Mouse (Mus musculus) forelimb bud, embryonic 11.5 days (tissue): ENCODE data around the gene Gm8857.
"Not testable (repeated sequence)": the region's sequence is repeated elsewhere in the genome, so short reads cannot be mapped to it uniquely, and the experiment has no call there.

Source experiments
- DNase-seq: peaks from one replicate; pipeline ENCODE4 v3.0.0-alpha.2; 2012; ENCODE audit warnings: low read depth, low spot score

Gm8857 gene

GRCm38 (mm10) chr5:10947505-10947904 is at the start of gene Gm8857, which contains the start of gene Gm8871:
Gene Gm8857 (plus strand): TSS chr5:10947807.
Gene Gm8871 (plus strand): TSS chr5:10947805.
- not testable (repeated sequence) for DNase-seq

- DNase-seq, result not testable (repeated sequence)
Observed at GRCm38 (mm10) chr5:10953512-10953911, 5.9 kb downstream of the Gm8857 start.

GRCm38 (mm10) chr5:10958057-10958456 is 10.4 kb downstream of the Gm8857 start:
- DNase-seq, result not testable (repeated sequence)
